11 mouse cellular contexts compared by ENCODE assay signal in the genomic region with DNA sequence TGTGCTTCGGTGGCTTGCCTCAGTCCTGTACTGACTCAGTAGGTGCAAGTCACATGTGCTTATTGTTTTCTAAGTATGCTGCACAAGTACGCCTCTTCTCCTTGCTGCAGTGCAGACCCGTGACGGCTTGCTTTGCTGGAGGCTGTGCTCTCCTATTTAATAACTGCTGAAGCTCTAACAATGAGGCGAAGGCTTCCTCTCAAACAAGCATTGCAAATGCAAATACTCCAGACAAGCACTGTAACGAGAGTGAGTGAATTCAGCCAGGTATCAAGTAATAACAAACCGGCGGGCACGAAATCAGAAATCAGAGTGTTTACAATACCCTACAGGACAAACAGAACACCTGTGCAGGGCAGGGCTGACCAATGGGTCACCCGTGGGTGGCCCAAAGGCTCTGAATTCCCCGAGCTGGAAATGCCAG. TPM values are rescaled to one million over a fixed set of nuclear protein-coding genes. Genes with fewer than 3 reads are reported as not detected.
DNase-seq lines count a peak whose midpoint lies in the region; ATAC-seq lines count a peak whose summit lies in the region.
"Had no signal": no experiment of that assay in that cellular context is flagged by ENCODE, and none has a peak within 500 bp of the region (broad histone marks: within the 10 kb centered on the region; RNA-seq: fewer than 3 reads in every experiment).

No protein-coding gene starts in this region.

- H3K9me3 ChIP-seq in hindbrain, embryonic 12.5 days (replicated peaks): peaks cover 6% of the 10 kb centered on the region; the same call in 1 of the 2 replicates
- H3K9me3 ChIP-seq in hindbrain, embryonic 10.5 days: peaks cover 5% of the 10 kb centered on the region
- H3K9me3 ChIP-seq in neural tube, embryonic 13.5 days: no peaks in the 10 kb centered on the region

- no peak overlapping the region for H3K4me3 ChIP-seq in hindbrain, embryonic 12.5 days
- H3K4me3 ChIP-seq in hindbrain, embryonic 10.5 days: no peak overlapping the region
- no peak overlapping the region for H3K4me3 ChIP-seq in neural tube, embryonic 13.5 days

- intact Hi-C loops in heart, postnatal 10 days (cut with DNase I): no loop called here
- intact Hi-C loops in heart, postnatal 36 days (cut with DNase I): no loop called here

- no peak overlapping the region for H3K4me2 ChIP-seq in hindbrain, embryonic 12.5 days (replicated peaks)
- no peak overlapping the region for H3K4me2 ChIP-seq in neural tube, embryonic 13.5 days

- no peaks in the 10 kb centered on the region for H3K27me3 ChIP-seq in hindbrain, embryonic 12.5 days
- no peaks in the 10 kb centered on the region for H3K27me3 ChIP-seq in hindbrain, embryonic 10.5 days (ENCODE audit: insufficient read depth, poor library complexity, severe bottlenecking)
- no peaks in the 10 kb centered on the region for H3K27me3 ChIP-seq in neural tube, embryonic 13.5 days

- WGBS in hindbrain, embryonic 12.5 days: 64% methylated on average over 11 of the region's 11 CpGs
- 73% methylated on average over 11 of the region's 11 CpGs for WGBS in hindbrain, embryonic 10.5 days
- 62% methylated on average over 11 of the region's 11 CpGs for WGBS in neural tube, embryonic 13.5 days

- peak overlapping the region; percentile 60; the same call in 1 of the 2 replicates for H3K27ac ChIP-seq in hindbrain, embryonic 12.5 days
- no peak overlapping the region for H3K27ac ChIP-seq in hindbrain, embryonic 10.5 days
- H3K27ac ChIP-seq in neural tube, embryonic 13.5 days (replicated peaks): peak overlapping the region; percentile 43; the same call in 1 of the 2 replicates
- H3K27ac ChIP-seq: macrophage had no signal

- no peak for ATAC-seq in hindbrain, embryonic 12.5 days (ENCODE audit: low FRiP score)
- peak; percentile 43; the same call in 1 of the 2 replicates for ATAC-seq in neural tube, embryonic 13.5 days (ENCODE audit: low read depth)

- H3K9ac ChIP-seq in hindbrain, embryonic 12.5 days: no peak overlapping the region
- no peak overlapping the region for H3K9ac ChIP-seq in neural tube, embryonic 13.5 days

- H3K36me3 ChIP-seq in hindbrain, embryonic 12.5 days: no peaks in the 10 kb centered on the region
- H3K36me3 ChIP-seq in hindbrain, embryonic 10.5 days: no peaks in the 10 kb centered on the region
- H3K36me3 ChIP-seq in neural tube, embryonic 13.5 days: no peaks in the 10 kb centered on the region

- H3K4me1 ChIP-seq in hindbrain, embryonic 12.5 days: peaks cover 10% of the 10 kb centered on the region; the same call in 1 of the 2 replicates
- peaks cover 14% of the 10 kb centered on the region; the same call in 1 of the 2 replicates for H3K4me1 ChIP-seq in hindbrain, embryonic 10.5 days (replicated peaks)
- H3K4me1 ChIP-seq in neural tube, embryonic 13.5 days (replicated peaks): peaks cover 20% of the 10 kb centered on the region

- no peak for DNase-seq in hindbrain, embryonic 10.5 days (ENCODE audit: low spot score)
- no peak for DNase-seq in neural tube, embryonic 10.5 days (ENCODE audit: extremely low spot score, low spot score)
- DNase-seq in lung, postnatal 14 days: peak; percentile 11
- no peak for DNase-seq in adrenal gland, postnatal 4 days (ENCODE audit: low spot score in 2 of 2)
- DNase-seq in heart, postnatal 10 days: no peak
- no peak for DNase-seq in heart, postnatal 36 days
- DNase-seq: heart, adult 11 months; kidney, postnatal 10 days had no signal

RNA-seq across cellular contexts. Expression of a gene that starts 12.0 kb away (rescaled TPM):
- 12.2 and 12.8 TPM in 2 replicates for polyA plus RNA-seq in hindbrain, embryonic 12.5 days (2016; fragmentation: Nextera tagmentation; extraction: Ambion mirVana)
- 8.7 and 9.4 TPM in 2 replicates for polyA plus RNA-seq in hindbrain, embryonic 10.5 days (2016; fragmentation: Nextera tagmentation; extraction: Ambion mirVana)
- 13.3 and 14.2 TPM in 2 replicates for polyA plus RNA-seq in neural tube, embryonic 13.5 days (2015; fragmentation: Nextera tagmentation; extraction: Ambion mirVana)
- total RNA-seq in adrenal gland, postnatal 4 days (2021): 10 to 100 TPM; 57.0 to 62.2 TPM
- 10 to 100 TPM; 48.9 to 49.0 TPM for total RNA-seq in heart, postnatal 10 days (2021)
- 10 to 100 TPM; 43.0 to 48.3 TPM for total RNA-seq in heart, postnatal 36 days (2021)
